Mouse (Mus musculus) cortical plate, adult 2 months (tissue): ENCODE data around the gene Hoxd4.

Experiments used
- CTCF ChIP-seq: fragments of 200-500 bp; IDR thresholded peaks from 2 replicates; pipeline ENCODE4 v1.5.1; 2011; ENCODE audit warnings: mild to moderate bottlenecking, control low read depth, low read length; ENCODE audit not compliant: insufficient read depth; ENCODE audit errors: extremely low read depth
- POLR2A ChIP-seq: fragments of 200-500 bp; IDR thresholded peaks from 2 replicates; pipeline ENCODE4 v1.6.1; 2011; ENCODE audit warnings: mild to moderate bottlenecking, low read length, control low read depth; ENCODE audit not compliant: insufficient read depth; ENCODE audit errors: extremely low read depth

GRCm38 (mm10) chr2:74711721-74712621 is at the start of gene Hoxd4, which contains the start of gene Hoxd3:
- TF ChIP-seq CTCF (no peak), POLR2A (no peak)
